Mouse (Mus musculus): ENCODE results near the gene Chuk.
"Not testable (repeated sequence)": the region's sequence is repeated elsewhere in the genome, so short reads cannot be mapped to it uniquely, and the experiment has no call there.

Chuk gene

GRCm38 (mm10) chr19:44106831-44107660 lies at the start of gene Chuk:
Chuk (minus strand) TSS chr19:44107480.
- peak; percentile 84 to 91 for DNase-seq

GRCm38 (mm10) chr19:44157005-44157404 lies 49.7 kb upstream of the Chuk start:
- DNase-seq: no peak

- no peak for DNase-seq
These were observed 46.5 kb upstream of the Chuk start for GRCm38 (mm10) chr19:44153781-44154180.

- DNase-seq: no peak
These were observed 41.7 kb upstream of the Chuk start for GRCm38 (mm10) chr19:44148991-44149390.

- DNase-seq: no peak
These were observed 41.1 kb upstream of the Chuk start for GRCm38 (mm10) chr19:44148345-44148744.

GRCm38 (mm10) chr19:44146951-44147350 lies 39.7 kb upstream of the Chuk start:
- DNase-seq: no peak

- no peak for DNase-seq
These were observed 39.2 kb upstream of the Chuk start for GRCm38 (mm10) chr19:44146568-44146879.

- peak; percentile 84 to 95 for DNase-seq
These were observed 38.7 kb upstream of the Chuk start, which contains the start of gene Bloc1s2 for GRCm38 (mm10) chr19:44145702-44146567. Bloc1s2 (minus strand) TSS chr19:44146446.

GRCm38 (mm10) chr19:44144366-44144765 lies 37.1 kb upstream of the Chuk start:
- peak in 1 of 2 experiments; percentile 24 for DNase-seq

GRCm38 (mm10) chr19:44135960-44136485 lies 28.7 kb upstream of the Chuk start:
- DNase-seq: no peak

GRCm38 (mm10) chr19:44135072-44135959 lies 28.0 kb upstream of the Chuk start, which contains the start of gene Cwf19l1:
Cwf19l1 (minus strand) TSS chr19:44135876.
- DNase-seq: peak; percentile 67 to 77

GRCm38 (mm10) chr19:44132917-44133316 lies 25.6 kb upstream of the Chuk start:
- DNase-seq: no peak

GRCm38 (mm10) chr19:44128560-44128959 lies 21.3 kb upstream of the Chuk start:
- no peak for DNase-seq

GRCm38 (mm10) chr19:44127729-44128497 lies 20.6 kb upstream of the Chuk start:
- no peak for DNase-seq

GRCm38 (mm10) chr19:44121137-44121536 lies 13.9 kb upstream of the Chuk start:
- DNase-seq: no peak

GRCm38 (mm10) chr19:44120686-44121085 lies 13.4 kb upstream of the Chuk start:
- DNase-seq: not testable (repeated sequence)

GRCm38 (mm10) chr19:44117793-44118192 lies 10.5 kb upstream of the Chuk start:
- peak in 1 of 2 experiments; percentile 13 for DNase-seq

GRCm38 (mm10) chr19:44111706-44112105 lies 4.4 kb upstream of the Chuk start:
- no peak for DNase-seq

GRCm38 (mm10) chr19:44110356-44110755 lies 3.1 kb upstream of the Chuk start:
- no peak for DNase-seq

GRCm38 (mm10) chr19:44108996-44109395 lies 1.7 kb upstream of the Chuk start:
- no peak for DNase-seq
